Mouse (Mus musculus) mouse trophoblast stem cell (cell line): ENCODE data around the gene Ralgps2.

Experiments
- in situ Hi-C, 2 experiments: fragments of 300-500 bp; cut with MseI, MboI; formaldehyde crosslinking; loops; 2 replicates in 1 of 2; 3 replicates in 1 of 2; pipeline ENCODE4 v1.15.1; 2025

Gene Ralgps2

GRCm38 (mm10) chr1:156770845-156771244 is 168.6 kb downstream of the Ralgps2 start:
- in situ Hi-C loops, result no loop called here

- in situ Hi-C loops, result no loop called here
These were observed 169.7 kb downstream of the Ralgps2 start for GRCm38 (mm10) chr1:156769621-156770297.

- in situ Hi-C loops, result no loop called here
These were observed 170.3 kb downstream of the Ralgps2 start for GRCm38 (mm10) chr1:156769163-156769562.

- in situ Hi-C loops, result no loop called here
These were observed 174.1 kb downstream of the Ralgps2 start for GRCm38 (mm10) chr1:156765311-156765710.

GRCm38 (mm10) chr1:156764584-156764983 is 174.8 kb downstream of the Ralgps2 start:
- in situ Hi-C loops, result no loop called here

- in situ Hi-C loops, result no loop called here
These were observed 176.1 kb downstream of the Ralgps2 start for GRCm38 (mm10) chr1:156763280-156763679.

- in situ Hi-C loops, result no loop called here
These were observed 178.0 kb downstream of the Ralgps2 start for GRCm38 (mm10) chr1:156761430-156761801.

GRCm38 (mm10) chr1:156760549-156761429 is 178.6 kb downstream of the Ralgps2 start:
- in situ Hi-C loops, result no loop called here

GRCm38 (mm10) chr1:156758326-156758725 is 181.1 kb downstream of the Ralgps2 start:
- in situ Hi-C loops, result loop anchor here (10.0 kb wide), 2 partner anchors 126 to 316 kb away; no protein-coding TSS in a partner anchor

GRCm38 (mm10) chr1:156754608-156755413 is 184.6 kb downstream of the Ralgps2 start:
- in situ Hi-C loops, result loop anchor here (10.0 kb wide), 2 partner anchors 130 to 320 kb away; no protein-coding TSS in a partner anchor
